Mouse (Mus musculus) midbrain, embryonic 12.5 days (tissue): ENCODE measurements around the gene Tas2r140. TPM values are rescaled to one million over a fixed set of nuclear protein-coding genes. Genes with fewer than 3 reads are reported as not detected.

Experiments used
- ATAC-seq: fragments of 200-750 bp; cut with Nextera tagmentation; 2 replicates; pipeline ENCODE4 v1.8.0; 2017; ENCODE audit warnings: low read depth, moderate TSS enrichment, moderate library complexity; ENCODE audit not compliant: low FRiP score
- H3K27ac ChIP-seq: fragments of 300-500 bp; sonication (generic); replicated peaks from 2 replicates; pipeline ENCODE4 v1.5.1; 2016; ENCODE audit warnings: mild to moderate bottlenecking
- H3K27me3 ChIP-seq: fragments of 300-500 bp; sonication (generic); 2 replicates; pipeline ENCODE4 v1.6.1; 2016; ENCODE audit warnings: mild to moderate bottlenecking
- H3K36me3 ChIP-seq: fragments of 300-500 bp; sonication (generic); 2 replicates; pipeline ENCODE4 v1.6.1; 2016
- H3K4me1 ChIP-seq: fragments of 300-500 bp; sonication (generic); 2 replicates; pipeline ENCODE4 v1.6.1; 2016
- H3K4me2 ChIP-seq: fragments of 300-500 bp; sonication (generic); replicated peaks from 2 replicates; pipeline ENCODE4 v1.6.1; 2016; ENCODE audit warnings: mild to moderate bottlenecking, moderate library complexity
- H3K4me3 ChIP-seq: fragments of 300-500 bp; sonication (generic); 2 replicates; pipeline ENCODE4 v1.5.1; 2016; ENCODE audit warnings: mild to moderate bottlenecking
- H3K9ac ChIP-seq: fragments of 300-500 bp; sonication (generic); replicated peaks from 2 replicates; pipeline ENCODE4 v1.6.1; 2016; ENCODE audit warnings: mild to moderate bottlenecking, moderate library complexity
- H3K9me3 ChIP-seq: fragments of 300-500 bp; sonication (generic); 2 replicates; pipeline ENCODE4 v1.6.1; 2016; ENCODE audit warnings: mild to moderate bottlenecking
- WGBS: fragments of 180-500 bp; shearing (Covaris S2); methylation state at CpG from one replicate; pipeline ENCODE4 v1.1.7; 2016; 5-methylcytosine and 5-hydroxymethylcytosine counted together
- polyA plus RNA-seq: library from polyadenylated mRNA; unstranded; fragments of >200 nt; fragmentation: Nextera tagmentation; extraction: Ambion mirVana; gene quantifications from 2 replicates; pipeline ENCODE4 v1.2.1, GENCODE M21; 2016

The Tas2r140 gene
- not detected in 2 replicates for polyA plus RNA-seq

DNA sequence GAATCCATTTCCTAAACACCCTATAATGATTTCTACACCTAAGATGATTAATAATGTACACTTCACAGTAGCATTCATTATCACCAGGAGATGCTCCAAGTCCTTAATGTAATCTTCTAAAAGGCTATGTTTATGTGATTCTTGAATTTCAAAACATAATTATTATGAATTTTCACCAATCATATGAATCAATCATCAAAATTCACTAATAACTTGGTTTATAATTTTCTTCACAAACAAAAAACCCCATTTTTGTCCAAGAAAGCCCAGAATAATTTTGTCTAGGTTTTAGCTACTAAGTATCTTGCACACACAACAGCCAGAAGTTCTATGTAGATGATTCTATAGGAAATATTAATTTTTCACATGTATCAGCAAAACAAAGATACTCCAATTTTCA is at the start of gene Tas2r140:
TSS of gene Tas2r140 (minus strand) at position 101 of the 400 bp plus-strand sequence.
- Histone ChIP-seq H3K27ac (no peak within 1 kb of the TSS), H3K4me2 (no peak within 1 kb of the TSS), H3K4me1 (no peaks in the 10 kb centered on the region), H3K4me3 (no peak within 1 kb of the TSS), H3K9ac (no peak within 1 kb of the TSS), H3K9me3 (no peaks in the 10 kb centered on the region), H3K27me3 (no peaks in the 10 kb centered on the region), H3K36me3 (no peaks in the 10 kb centered on the region)
- no peak for ATAC-seq

DNA sequence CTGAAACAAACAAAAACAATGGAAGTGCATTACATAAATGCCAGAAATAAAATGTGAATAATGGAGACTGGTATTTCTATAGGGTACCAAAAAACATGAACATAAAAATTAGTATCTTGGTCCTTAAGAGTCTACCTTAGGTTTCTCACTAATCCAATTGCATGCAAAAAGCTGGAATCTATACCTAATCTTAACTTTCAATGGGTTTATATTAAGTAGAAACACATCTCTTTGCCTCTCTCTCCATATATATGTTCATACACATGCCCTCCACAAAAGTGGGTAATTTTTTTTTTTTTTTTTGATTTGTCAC is 48.9 kb upstream of the Tas2r140 start, which contains the start of gene Smim10l1:
TSS of gene Smim10l1 (plus strand) at position 301 of the 313 bp plus-strand sequence.
- Histone ChIP-seq H3K9ac (peak within 1 kb of the TSS; percentile 94), H3K4me3 (peak within 1 kb of the TSS; percentile 87), H3K36me3 (peaks cover 5% of the 10 kb centered on the region; the same call in 1 of the 2 replicates), H3K4me1 (peaks cover 3% of the 10 kb centered on the region; the same call in 1 of the 2 replicates), H3K4me2 (peak within 1 kb of the TSS; percentile 56), H3K27me3 (no peaks in the 10 kb centered on the region), H3K27ac (peak within 1 kb of the TSS; percentile 99), H3K9me3 (no peaks in the 10 kb centered on the region)
- ATAC-seq = no peak

DNA sequence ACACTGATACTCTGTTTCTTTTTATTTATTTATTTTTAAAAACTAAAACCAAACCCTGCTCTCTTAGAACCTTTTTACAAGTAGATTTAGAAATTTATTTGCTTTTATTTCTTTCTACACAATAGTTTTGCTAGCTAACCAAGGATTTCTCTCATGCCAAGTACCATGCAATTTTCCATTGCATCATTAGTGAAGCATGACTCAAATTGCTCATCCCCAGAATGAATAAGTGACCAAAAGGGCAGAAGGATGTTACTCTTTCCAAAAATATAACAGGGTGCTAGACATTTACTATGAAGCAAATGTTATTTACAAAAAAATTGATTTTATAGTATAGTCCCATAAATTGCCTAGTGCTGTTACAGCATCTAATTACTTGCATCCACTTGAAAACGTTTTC is 46.8 kb upstream of the Tas2r140 start:
- Histone ChIP-seq H3K9me3 (no peaks in the 10 kb centered on the region), H3K27ac (no peak overlapping the region), H3K4me3 (no peak overlapping the region), H3K36me3 (no peaks in the 10 kb centered on the region), H3K4me1 (peaks cover 3% of the 10 kb centered on the region; the same call in 1 of the 2 replicates), H3K4me2 (no peak overlapping the region), H3K9ac (no peak overlapping the region), H3K27me3 (no peaks in the 10 kb centered on the region)
- whole genome bisulfite sequencing = 68% methylated on average over 1 of the region's 1 CpGs
- ATAC-seq = no peak

DNA sequence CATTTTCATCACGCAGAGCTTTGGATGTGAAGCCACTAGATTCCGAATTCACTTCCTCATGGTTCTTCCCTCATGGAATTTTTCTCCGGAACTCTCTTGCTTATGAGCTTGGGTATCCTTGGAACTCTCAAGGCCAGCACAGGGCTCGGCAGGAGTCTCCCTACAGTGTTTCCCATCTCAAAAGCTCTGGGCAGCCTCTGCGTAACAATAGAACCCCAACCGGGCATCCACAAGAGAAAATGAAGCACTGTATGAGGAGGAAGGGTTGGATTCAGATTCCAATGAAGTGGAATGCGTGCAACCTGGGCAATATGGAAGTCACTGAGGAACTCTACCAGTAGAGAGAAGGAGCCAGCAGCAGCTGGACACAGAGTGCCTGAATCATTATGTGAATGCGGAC is 36.6 kb upstream of the Tas2r140 start:
- no peaks in the 10 kb centered on the region for H3K27me3 ChIP-seq
- no peak overlapping the region for H3K4me2 ChIP-seq
- H3K4me3 ChIP-seq = no peak overlapping the region
- no peak for ATAC-seq
- H3K4me1 ChIP-seq = no peaks in the 10 kb centered on the region
- H3K27ac ChIP-seq = no peak overlapping the region
- H3K9me3 ChIP-seq = no peaks in the 10 kb centered on the region
- H3K36me3 ChIP-seq = no peaks in the 10 kb centered on the region
- 74% methylated on average over 8 of the region's 8 CpGs for WGBS
- H3K9ac ChIP-seq = no peak overlapping the region

GRCm38 (mm10) chr6:133037001-133037400 is 18.6 kb downstream of the Tas2r140 start, which contains the start of gene Tas2r103:
Gene Tas2r103 (minus strand): TSS chr6:133037101.
- H3K4me3 ChIP-seq = no peak within 1 kb of the TSS
- no peaks in the 10 kb centered on the region for H3K27me3 ChIP-seq
- H3K4me1 ChIP-seq = no peaks in the 10 kb centered on the region
- WGBS = 81% methylated on average over 2 of the region's 2 CpGs
- no peaks in the 10 kb centered on the region for H3K36me3 ChIP-seq
- ATAC-seq = no peak
- H3K9ac ChIP-seq = no peak within 1 kb of the TSS
- no peak within 1 kb of the TSS for H3K27ac ChIP-seq
- H3K4me2 ChIP-seq = no peak within 1 kb of the TSS
- H3K9me3 ChIP-seq = no peaks in the 10 kb centered on the region

Other genes starting within 250 kb of the Tas2r140 start
- gene Tas2r123, start 208.7 kb downstream of the Tas2r140 start, polyA plus RNA-seq = not detected in 2 replicates
- gene Tas2r116, start 200.4 kb downstream of the Tas2r140 start, polyA plus RNA-seq = not detected in 2 replicates
- not detected in 2 replicates for gene Tas2r110, start 187.8 kb downstream of the Tas2r140 start, polyA plus RNA-seq
- gene Tas2r113, start 162.8 kb downstream of the Tas2r140 start, polyA plus RNA-seq = not detected in 2 replicates
- gene Tas2r125, start 146.2 kb downstream of the Tas2r140 start, polyA plus RNA-seq = not detected in 2 replicates
- gene Tas2r129, start 104.7 kb downstream of the Tas2r140 start, polyA plus RNA-seq = not detected in 2 replicates
- not detected in 2 replicates for gene Tas2r131, start 97.9 kb downstream of the Tas2r140 start, polyA plus RNA-seq
- gene Tas2r109, start 74.9 kb downstream of the Tas2r140 start, polyA plus RNA-seq = not detected in 2 replicates
- gene Tas2r103, start 18.7 kb downstream of the Tas2r140 start, polyA plus RNA-seq = not detected in 2 replicates
- 107 and 108 TPM in 2 replicates for gene Smim10l1, start 49.1 kb upstream of the Tas2r140 start, polyA plus RNA-seq
- not detected in 2 replicates for gene 5530400C23Rik, start 236.4 kb upstream of the Tas2r140 start, polyA plus RNA-seq